Mouse (Mus musculus) MEL (cell line): ENCODE data around the gene Eipr1. TPM values are rescaled to one million over a fixed set of nuclear protein-coding genes. Genes with fewer than 3 reads are reported as not detected.
A peak's percentile ranks its signal among the peaks of the same experiment; 100 is the strongest.

ENCODE experiments used
- DNase-seq: peaks from one replicate; pipeline ENCODE4 v3.0.0; 2011; ENCODE audit warnings: low read depth, low spot score
- H3K27ac ChIP-seq: 2 replicates; pipeline ENCODE4 v1.5.1; 2012; ENCODE audit warnings: low read depth, mild to moderate bottlenecking, control low read depth, low read length, moderate library complexity; ENCODE audit not compliant: control insufficient read depth
- H3K27me3 ChIP-seq, 2 experiments: fragments of 150-350 bp in 1 of 2; sonication (generic) in 1 of 2; 2 replicates each; pipeline ENCODE4 v1.6.1; 2012; ENCODE audit warnings: low read length in 2 of 2, mild to moderate bottlenecking in 2 of 2, improper control_type of control experiment in 1 of 2, moderate library complexity in 1 of 2; ENCODE audit not compliant: insufficient read depth in 2 of 2, control insufficient read depth in 1 of 2
- H3K36me3 ChIP-seq, 2 experiments: 2 replicates each; pipeline ENCODE4 v1.6.1; 2012 to 2014; ENCODE audit warnings: low read length in 2 of 2, improper control_type of control experiment in 1 of 2, inconsistent platforms in 1 of 2, mild to moderate bottlenecking in 1 of 2; ENCODE audit not compliant: insufficient read depth in 2 of 2, control insufficient read depth in 1 of 2
- H3K4me1 ChIP-seq, 2 experiments: fragments of 150-350 bp in 1 of 2; sonication (generic) in 1 of 2; 2 replicates each; pipeline ENCODE4 v1.6.1; 2012; ENCODE audit warnings: low read length in 2 of 2, improper control_type of control experiment in 1 of 2, mild to moderate bottlenecking in 1 of 2; ENCODE audit not compliant: insufficient read depth in 2 of 2, control insufficient read depth in 1 of 2
- H3K4me3 ChIP-seq, 2 experiments: fragments of 150-350 bp in 1 of 2; sonication (generic) in 1 of 2; 2 replicates each; pipeline ENCODE4 v1.5.1; 2012; ENCODE audit warnings: low read depth in 2 of 2, low read length in 2 of 2, mild to moderate bottlenecking in 2 of 2, moderate library complexity in 2 of 2, control low read depth in 1 of 2, improper control_type of control experiment in 1 of 2; ENCODE audit not compliant: control insufficient read depth in 1 of 2, insufficient read depth in 1 of 2
- H3K79me2 ChIP-seq: 2 replicates; pipeline ENCODE4 v1.6.1; 2012; ENCODE audit warnings: mild to moderate bottlenecking, low read length, moderate library complexity; ENCODE audit not compliant: control insufficient read depth, poor library complexity, insufficient read depth
- H3K9ac ChIP-seq: 2 replicates; pipeline ENCODE4 v1.6.1; 2012; ENCODE audit warnings: low read depth, mild to moderate bottlenecking, control low read depth, low read length, moderate library complexity; ENCODE audit not compliant: control insufficient read depth, poor library complexity, severe bottlenecking
- H3K9me3 ChIP-seq: fragments of 150-350 bp; sonication (generic); replicated peaks from 2 replicates; pipeline ENCODE4 v1.6.1; 2012; ENCODE audit warnings: mild to moderate bottlenecking, low read length, improper control_type of control experiment, moderate library complexity; ENCODE audit not compliant: insufficient read depth
- CTCF ChIP-seq, 3 experiments: IDR thresholded peaks in 2 of 3; conservative IDR thresholded peaks in 1 of 3; 2 replicates each; pipeline ENCODE4 v1.5.1; 2011 to 2012; ENCODE audit warnings: low read length in 3 of 3, low read depth in 2 of 3, mild to moderate bottlenecking in 2 of 3, improper control_type of control experiment in 1 of 3, inconsistent platforms in 1 of 3, mixed read lengths in 1 of 3, moderate library complexity in 1 of 3; ENCODE audit not compliant: control insufficient read depth in 1 of 3, insufficient read depth in 1 of 3, poor library complexity in 1 of 3, severe bottlenecking in 1 of 3
- EP300 ChIP-seq, 2 experiments: IDR thresholded peaks; 2 replicates each; pipeline ENCODE4 v1.6.1; 2011; ENCODE audit warnings: improper control_type of control experiment in 2 of 2, low read length in 2 of 2, low read depth in 1 of 2, mild to moderate bottlenecking in 1 of 2
- ETS1 ChIP-seq: IDR thresholded peaks from 2 replicates; pipeline ENCODE4 v1.6.1; 2012; ENCODE audit warnings: low read depth, mild to moderate bottlenecking, inconsistent platforms, low read length, improper control_type of control experiment, moderate library complexity
- GABPA ChIP-seq: IDR thresholded peaks from 2 replicates; pipeline ENCODE4 v1.6.1; 2012; ENCODE audit warnings: low read depth, mild to moderate bottlenecking, inconsistent platforms, low read length, improper control_type of control experiment, moderate library complexity
- HCFC1 ChIP-seq: IDR thresholded peaks from 2 replicates; pipeline ENCODE4 v1.6.1; 2012; ENCODE audit warnings: low read depth, mild to moderate bottlenecking, inconsistent platforms, low read length, improper control_type of control experiment, moderate library complexity
- MXI1 ChIP-seq: IDR thresholded peaks from 2 replicates; pipeline ENCODE4 v1.6.1; 2011; ENCODE audit warnings: mild to moderate bottlenecking, low read depth, low read length, improper control_type of control experiment
- MYB ChIP-seq: IDR thresholded peaks from 2 replicates; pipeline ENCODE4 v1.6.1; 2011; ENCODE audit warnings: mild to moderate bottlenecking, low read depth, low read length, improper control_type of control experiment
- POLR2A ChIP-seq, 2 experiments: IDR thresholded peaks; 2 replicates each; pipeline ENCODE4 v1.6.1; 2011 to 2012; ENCODE audit warnings: low read length in 2 of 2, mild to moderate bottlenecking in 2 of 2, control low read depth in 1 of 2, improper control_type of control experiment in 1 of 2, low read depth in 1 of 2, moderate library complexity in 1 of 2; ENCODE audit not compliant: control insufficient read depth in 1 of 2, insufficient read depth in 1 of 2, poor library complexity in 1 of 2
- RAD21 ChIP-seq: IDR thresholded peaks from 2 replicates; pipeline ENCODE4 v1.6.1; 2011; ENCODE audit warnings: mild to moderate bottlenecking, low read depth, low read length, improper control_type of control experiment
- RCOR1 ChIP-seq: IDR thresholded peaks from 2 replicates; pipeline ENCODE4 v1.6.1; 2012; ENCODE audit warnings: low read depth, mild to moderate bottlenecking, inconsistent platforms, low read length, improper control_type of control experiment
- SIN3A ChIP-seq: IDR thresholded peaks from 2 replicates; pipeline ENCODE4 v1.6.1; 2012; ENCODE audit warnings: low read length, improper control_type of control experiment, inconsistent platforms
- SMC3 ChIP-seq: IDR thresholded peaks from 2 replicates; pipeline ENCODE4 v1.6.1; 2011; ENCODE audit warnings: low read depth, low read length, improper control_type of control experiment
- TCF12 ChIP-seq: IDR thresholded peaks from 2 replicates; pipeline ENCODE4 v1.6.1; 2014; ENCODE audit warnings: low read depth, mild to moderate bottlenecking, inconsistent platforms, low read length, improper control_type of control experiment, moderate library complexity
- UBTF ChIP-seq: IDR thresholded peaks from 2 replicates; pipeline ENCODE4 v1.6.1; 2012; ENCODE audit warnings: low read depth, mild to moderate bottlenecking, inconsistent platforms, low read length, improper control_type of control experiment, moderate library complexity, borderline replicate concordance; ENCODE audit not compliant: insufficient read depth
- ZC3H11A ChIP-seq: IDR thresholded peaks from 2 replicates; pipeline ENCODE4 v1.6.1; 2012; ENCODE audit warnings: low read depth, mild to moderate bottlenecking, inconsistent platforms, low read length, improper control_type of control experiment
- ZMIZ1 ChIP-seq: IDR thresholded peaks from 2 replicates; pipeline ENCODE4 v1.6.1; 2012; ENCODE audit warnings: low read depth, mild to moderate bottlenecking, inconsistent platforms, low read length, improper control_type of control experiment, moderate library complexity
- ZNF384 ChIP-seq: IDR thresholded peaks from 2 replicates; pipeline ENCODE4 v1.6.1; 2012; ENCODE audit warnings: low read depth, mild to moderate bottlenecking, inconsistent platforms, low read length, improper control_type of control experiment
- polyA plus RNA-seq, 2 experiments: library from polyadenylated mRNA; stranded (reverse) in 1 of 2; unstranded in 1 of 2; fragments of >175 nt in 1 of 2; fragments of >200 nt in 1 of 2; gene quantifications; 2 replicates each; pipeline versions ENCODE4 v1.2.1 to v1.2.4; 2012; ENCODE audit warnings: low replicate concordance in 2 of 2, low read depth in 1 of 2; ENCODE audit not compliant: insufficient read length in 2 of 2, insufficient read depth in 1 of 2, missing spikeins in 1 of 2
- total RNA-seq: library from RNA; depleted of rRNA; stranded (reverse); fragments of 300-350 nt; gene quantifications from 2 replicates; pipeline ENCODE4 v1.2.3, GENCODE M21; 2012

Gene Eipr1
- total and polyA plus RNA-seq, 3 experiments, result 45.8 to 51.5 TPM; not detected in 1

DNA sequence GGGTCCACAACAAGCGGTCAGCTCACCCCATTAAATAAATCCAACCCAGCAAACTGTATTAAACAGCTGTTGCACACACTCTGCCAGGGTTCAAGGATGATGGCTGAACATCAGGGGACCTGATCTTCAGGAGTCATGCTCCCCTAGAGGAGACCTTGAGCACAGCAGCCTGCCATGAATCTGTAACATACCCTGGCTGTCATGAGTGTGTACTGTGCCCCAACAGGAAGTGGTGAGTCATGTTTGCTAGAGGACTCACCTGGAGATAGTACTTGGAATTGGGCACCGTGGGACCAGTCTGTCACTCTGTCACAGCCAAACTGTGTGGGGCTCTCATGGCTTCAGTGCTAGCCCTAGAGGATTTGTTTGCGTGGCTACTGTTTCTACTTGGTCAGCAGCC is 77.9 kb downstream of the Eipr1 start:
- Histone ChIP-seq H3K9me3 (no peaks in the 10 kb centered on the region), H3K4me3 (no peak overlapping the region), H3K36me3 (peaks cover 0 to 2% of the 10 kb centered on the region in 2 experiments; a peak in 2 of 4 replicates), H3K9ac (no peak overlapping the region), H3K27me3 (no peaks in the 10 kb centered on the region), H3K79me2 (no peaks in the 10 kb centered on the region), H3K4me1 (no peaks in the 10 kb centered on the region), H3K27ac (no peak overlapping the region)
- DNase-seq, result peak; percentile 56
- TF ChIP-seq UBTF, result no peak
- TF ChIP-seq GABPA, result no peak
- TF ChIP-seq ZC3H11A, result no peak
- no peak for TF ChIP-seq MXI1
- TF ChIP-seq CTCF (IDR thresholded peaks at IDR 0.05 in 2 of 3, conservative IDR thresholded peaks at IDR 0.05 in 1 of 3; ENCODE audit: control insufficient read depth in 1 of 3, insufficient read depth in 1 of 3, low read depth in 2 of 3, low read length in 3 of 3, poor library complexity in 1 of 3, severe bottlenecking in 1 of 3), result peak; percentile 22 to 52 (median 32); a peak in 5 of 6 replicates

GRCm38 (mm10) chr12:28830471-28830870 is 78.9 kb downstream of the Eipr1 start:
- no peaks in the 10 kb centered on the region for H3K4me1 ChIP-seq
- no peak overlapping the region for H3K4me3 ChIP-seq
- no peaks in the 10 kb centered on the region for H3K79me2 ChIP-seq
- no peak overlapping the region for H3K27ac ChIP-seq
- TF ChIP-seq POLR2A (IDR thresholded peaks at IDR 0.05; ENCODE audit: control insufficient read depth in 1 of 2, insufficient read depth in 1 of 2, low read depth in 1 of 2, low read length in 2 of 2, poor library complexity in 1 of 2) (no peak), EP300 (IDR thresholded peaks at IDR 0.05; ENCODE audit: low read depth in 1 of 2, low read length in 2 of 2) (no peak), RCOR1 (no peak), ZMIZ1 (no peak)
- TF ChIP-seq, all 39 proteins: peak for 0
- Histone ChIP-seq H3K27me3 (no peaks in the 10 kb centered on the region), H3K9me3 (no peaks in the 10 kb centered on the region), H3K36me3 (peaks cover 0 to 2% of the 10 kb centered on the region in 2 experiments; a peak in 2 of 4 replicates), H3K9ac (no peak overlapping the region)
- DNase-seq, result no peak

GRCm38 (mm10) chr12:28831066-28831733 is 79.6 kb downstream of the Eipr1 start:
- no peaks in the 10 kb centered on the region for H3K4me1 ChIP-seq
- no peaks in the 10 kb centered on the region for H3K9me3 ChIP-seq
- H3K36me3 ChIP-seq, result peaks cover 0 to 2% of the 10 kb centered on the region in 2 experiments; a peak in 2 of 4 replicates
- H3K27me3 ChIP-seq, result no peaks in the 10 kb centered on the region
- H3K9ac ChIP-seq, result no peak overlapping the region
- TF ChIP-seq MYB (no peak), ETS1 (no peak), SMC3 (peak; percentile 44), MXI1 (peak; percentile 61), HCFC1 (no peak), CTCF (IDR thresholded peaks at IDR 0.05 in 2 of 3, conservative IDR thresholded peaks at IDR 0.05 in 1 of 3; ENCODE audit: control insufficient read depth in 1 of 3, insufficient read depth in 1 of 3, low read depth in 2 of 3, low read length in 3 of 3, poor library complexity in 1 of 3, severe bottlenecking in 1 of 3) (peak in 1 of 3 experiments; percentile 40; a peak in 2 of 6 replicates), TCF12 (no peak), RAD21 (peak; percentile 23), SIN3A (peak; percentile 59; the same call in 1 of the 2 replicates), ZNF384 (no peak)
- TF ChIP-seq, all 39 proteins: peak for 5
- no peaks in the 10 kb centered on the region for H3K79me2 ChIP-seq
- H3K27ac ChIP-seq, result no peak overlapping the region
- no peak overlapping the region for H3K4me3 ChIP-seq
- DNase-seq, result peak; percentile 68
